Mouse (Mus musculus): ENCODE data around the gene Gast.
"Not testable (repeated sequence)": the region's sequence is repeated elsewhere in the genome, so short reads cannot be mapped to it uniquely, and the experiment has no call there.

The Gast gene

GRCm38 (mm10) chr11:100333944-100334457 lies at the start of gene Gast:
Gast (plus strand) TSS chr11:100334407.
- no peak for DNase-seq

- no peak for DNase-seq
Observed at GRCm38 (mm10) chr11:100284988-100285387, 49.2 kb upstream of the Gast start.

- peak; percentile 41 for DNase-seq
Observed at GRCm38 (mm10) chr11:100287024-100287423, 47.2 kb upstream of the Gast start.

- peak; percentile 30 for DNase-seq
Observed at GRCm38 (mm10) chr11:100288942-100289341, 45.3 kb upstream of the Gast start.

GRCm38 (mm10) chr11:100290235-100290634 lies 44.0 kb upstream of the Gast start:
- no peak for DNase-seq

- DNase-seq, result no peak
Observed at GRCm38 (mm10) chr11:100292884-100293283, 41.3 kb upstream of the Gast start.

GRCm38 (mm10) chr11:100295308-100295707 lies 38.9 kb upstream of the Gast start:
- DNase-seq, result peak; percentile 91

GRCm38 (mm10) chr11:100297801-100298200 lies 36.4 kb upstream of the Gast start:
- DNase-seq, result no peak

GRCm38 (mm10) chr11:100298274-100299036 lies 35.8 kb upstream of the Gast start:
- peak; percentile 91 for DNase-seq

GRCm38 (mm10) chr11:100300293-100300692 lies 33.9 kb upstream of the Gast start:
- peak; percentile 79 for DNase-seq

GRCm38 (mm10) chr11:100301292-100301691 lies 32.9 kb upstream of the Gast start:
- DNase-seq, result no peak

- DNase-seq, result no peak
Observed at GRCm38 (mm10) chr11:100307900-100308299, 26.3 kb upstream of the Gast start.

- DNase-seq, result not testable (repeated sequence)
Observed at GRCm38 (mm10) chr11:100308672-100309071, 25.5 kb upstream of the Gast start.

GRCm38 (mm10) chr11:100311656-100312055 lies 22.6 kb upstream of the Gast start:
- no peak for DNase-seq

- peak; percentile 70 for DNase-seq
Observed at GRCm38 (mm10) chr11:100312096-100312679, 22.0 kb upstream of the Gast start.

- DNase-seq, result no peak
Observed at GRCm38 (mm10) chr11:100313424-100313823, 20.8 kb upstream of the Gast start.

- no peak for DNase-seq
Observed at GRCm38 (mm10) chr11:100315439-100315838, 18.8 kb upstream of the Gast start.

- no peak for DNase-seq
Observed at GRCm38 (mm10) chr11:100317826-100318380, 16.3 kb upstream of the Gast start.

GRCm38 (mm10) chr11:100318529-100319451 lies 15.4 kb upstream of the Gast start:
- no peak for DNase-seq

GRCm38 (mm10) chr11:100319492-100320171 lies 14.6 kb upstream of the Gast start, which contains the start of gene Eif1:
Eif1 (plus strand) TSS chr11:100319885.
- peak; percentile 100 for DNase-seq

GRCm38 (mm10) chr11:100320172-100320630 lies 14.0 kb upstream of the Gast start:
- peak; percentile 98 for DNase-seq
